Mouse (Mus musculus): Measurements from ENCODE around the gene Spint1. TPM values are rescaled to one million over a fixed set of nuclear protein-coding genes. Genes with fewer than 3 reads are reported as not detected.
A peak's percentile ranks its signal among the peaks of the same experiment; 100 is the strongest.

Spint1 gene
- polyA plus RNA-seq, 1 experiment from 2014 or later = 62.7 TPM

DNA sequence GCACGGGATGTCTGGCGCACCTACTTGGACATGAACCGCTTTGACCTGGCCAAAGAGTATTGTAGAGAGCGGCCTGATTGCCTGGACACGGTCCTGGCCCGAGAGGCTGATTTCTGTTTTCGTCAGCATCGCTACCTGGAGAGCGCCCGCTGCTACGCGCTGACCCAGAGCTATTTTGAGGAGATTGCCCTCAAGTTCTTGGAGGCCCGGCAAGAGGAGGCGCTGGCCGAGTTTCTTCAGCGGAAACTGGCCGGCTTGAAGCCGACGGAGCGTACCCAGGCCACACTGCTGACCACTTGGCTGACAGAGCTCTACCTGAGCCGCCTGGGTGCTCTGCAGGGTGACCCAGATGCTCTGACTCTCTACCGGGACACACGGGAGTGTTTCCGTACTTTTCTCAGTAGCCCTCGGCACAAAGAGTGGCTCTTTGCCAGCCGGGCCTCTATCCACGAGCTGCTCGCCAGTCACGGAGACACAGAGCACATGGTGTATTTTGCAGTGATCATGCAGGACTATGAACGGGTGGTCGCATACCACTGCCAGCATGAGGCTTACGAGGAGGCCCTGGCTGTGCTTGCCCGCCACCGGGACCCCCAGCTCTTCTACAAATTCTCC lies 56.7 kb downstream of the Spint1 start:
- 94% methylated on average over 34 of the region's 34 CpGs for WGBS
- ATAC-seq (replicated peaks; ENCODE audit: low FRiP score, low read depth) (no peak), DNase-seq (ENCODE audit: low spot score) (no peak)
- H3K4me2 ChIP-seq (ENCODE audit: low read length) = no peak overlapping the region
- no peak overlapping the region for H3K27ac ChIP-seq
- no peak overlapping the region for H3K9ac ChIP-seq (ENCODE audit: low read depth, low read length)
- TF ChIP-seq CTCF (IDR thresholded peaks at IDR 0.05; ENCODE audit: low read depth) = no peak
- H3K4me3 ChIP-seq (replicated peaks; ENCODE audit: low read depth, low read length) = no peak overlapping the region
- peaks cover 57% of the 10 kb centered on the region for H3K36me3 ChIP-seq (ENCODE audit: insufficient read depth, low read length)
- H3K4me1 ChIP-seq (replicated peaks; ENCODE audit: insufficient read depth, low read length) = 0 out of 2 replicates have a peak, but pooled peaks cover 4% of the 10 kb centered on the region
- H3K27me3 ChIP-seq (ENCODE audit: insufficient read depth, low read length) = no peaks in the 10 kb centered on the region
- no peaks in the 10 kb centered on the region for H3K9me3 ChIP-seq (replicated peaks; ENCODE audit: low read length)

DNA sequence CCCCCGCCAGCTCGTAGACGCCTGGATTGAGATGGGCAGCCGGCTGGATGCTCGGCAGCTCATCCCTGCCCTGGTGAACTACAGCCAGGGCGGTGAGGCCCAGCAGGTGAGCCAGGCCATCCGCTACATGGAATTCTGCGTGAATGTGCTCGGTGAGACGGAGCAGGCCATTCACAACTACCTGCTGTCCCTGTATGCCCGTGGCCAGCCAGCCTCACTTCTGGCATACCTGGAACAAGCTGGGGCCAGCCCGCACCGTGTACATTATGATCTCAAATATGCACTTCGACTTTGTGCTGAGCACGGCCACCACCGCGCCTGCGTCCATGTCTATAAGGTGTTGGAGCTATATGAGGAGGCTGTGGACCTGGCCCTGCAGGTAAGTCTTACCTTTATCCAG lies 57.2 kb downstream of the Spint1 start:
- no peaks in the 10 kb centered on the region for H3K9me3 ChIP-seq (replicated peaks; ENCODE audit: low read length)
- 90% methylated on average over 18 of the region's 18 CpGs for WGBS
- H3K27ac ChIP-seq = no peak overlapping the region
- H3K4me2 ChIP-seq (ENCODE audit: low read length) = no peak overlapping the region
- DNase-seq (ENCODE audit: low spot score) = no peak
- TF ChIP-seq CTCF (IDR thresholded peaks at IDR 0.05; ENCODE audit: low read depth) = no peak
- ATAC-seq (replicated peaks; ENCODE audit: low FRiP score, low read depth) = no peak
- no peak overlapping the region for H3K9ac ChIP-seq (ENCODE audit: low read depth, low read length)
- H3K4me3 ChIP-seq (replicated peaks; ENCODE audit: low read depth, low read length) = no peak overlapping the region
- H3K36me3 ChIP-seq (ENCODE audit: insufficient read depth, low read length) = peaks cover 57% of the 10 kb centered on the region
- no peaks in the 10 kb centered on the region for H3K27me3 ChIP-seq (ENCODE audit: insufficient read depth, low read length)
- H3K4me1 ChIP-seq (replicated peaks; ENCODE audit: insufficient read depth, low read length) = peaks cover 3% of the 10 kb centered on the region; the same call in 1 of the 2 replicates

DNA sequence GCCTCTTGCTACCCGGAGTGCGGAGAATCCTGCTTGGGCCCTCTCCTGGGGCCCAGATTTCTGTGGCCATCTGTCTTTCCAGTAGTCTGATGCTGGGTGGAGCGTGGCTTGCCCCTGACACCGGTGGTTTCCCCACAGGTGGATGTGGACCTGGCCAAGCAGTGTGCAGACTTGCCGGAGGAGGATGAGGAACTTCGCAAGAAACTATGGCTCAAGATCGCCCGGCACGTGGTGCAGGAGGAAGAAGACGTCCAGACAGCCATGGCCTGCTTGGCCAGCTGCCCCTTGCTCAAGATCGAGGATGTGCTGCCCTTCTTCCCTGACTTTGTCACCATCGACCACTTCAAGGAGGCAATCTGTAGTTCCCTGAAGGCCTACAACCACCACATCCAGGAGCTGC lies 59.6 kb downstream of the Spint1 start:
- H3K4me1 ChIP-seq (replicated peaks; ENCODE audit: insufficient read depth, low read length) = peaks cover 11% of the 10 kb centered on the region
- no peaks in the 10 kb centered on the region for H3K9me3 ChIP-seq (replicated peaks; ENCODE audit: low read length)
- DNase-seq (ENCODE audit: low spot score) = no peak
- peaks cover 47% of the 10 kb centered on the region for H3K36me3 ChIP-seq (ENCODE audit: insufficient read depth, low read length)
- H3K27me3 ChIP-seq (ENCODE audit: insufficient read depth, low read length) = no peaks in the 10 kb centered on the region
- no peak overlapping the region for H3K4me3 ChIP-seq (replicated peaks; ENCODE audit: low read depth, low read length)
- no peak for TF ChIP-seq CTCF (IDR thresholded peaks at IDR 0.05; ENCODE audit: low read depth)
- H3K27ac ChIP-seq = no peak overlapping the region
- no peak overlapping the region for H3K9ac ChIP-seq (ENCODE audit: low read depth, low read length)
- WGBS = 86% methylated on average over 12 of the region's 12 CpGs
- H3K4me2 ChIP-seq (ENCODE audit: low read length) = no peak overlapping the region
- ATAC-seq (replicated peaks; ENCODE audit: low FRiP score, low read depth) = no peak

- H3K4me1 ChIP-seq (replicated peaks; ENCODE audit: insufficient read depth, low read length) = peaks cover 11% of the 10 kb centered on the region
- no peak overlapping the region for H3K9ac ChIP-seq (ENCODE audit: low read depth, low read length)
- no peak overlapping the region for H3K4me2 ChIP-seq (ENCODE audit: low read length)
- no peak overlapping the region for H3K4me3 ChIP-seq (replicated peaks; ENCODE audit: low read depth, low read length)
- no peak for ATAC-seq (replicated peaks; ENCODE audit: low FRiP score, low read depth)
- H3K27ac ChIP-seq = no peak overlapping the region
- WGBS = 92% methylated on average over 19 of the region's 19 CpGs
- TF ChIP-seq CTCF (IDR thresholded peaks at IDR 0.05; ENCODE audit: low read depth) = no peak
- no peak for DNase-seq (ENCODE audit: low spot score)
- H3K27me3 ChIP-seq (ENCODE audit: insufficient read depth, low read length) = no peaks in the 10 kb centered on the region
- no peaks in the 10 kb centered on the region for H3K9me3 ChIP-seq (replicated peaks; ENCODE audit: low read length)
- H3K36me3 ChIP-seq (ENCODE audit: insufficient read depth, low read length) = peaks cover 41% of the 10 kb centered on the region
These were observed 60.3 kb downstream of the Spint1 start for GRCm38 (mm10) chr2:119297506-119297905.

DNA sequence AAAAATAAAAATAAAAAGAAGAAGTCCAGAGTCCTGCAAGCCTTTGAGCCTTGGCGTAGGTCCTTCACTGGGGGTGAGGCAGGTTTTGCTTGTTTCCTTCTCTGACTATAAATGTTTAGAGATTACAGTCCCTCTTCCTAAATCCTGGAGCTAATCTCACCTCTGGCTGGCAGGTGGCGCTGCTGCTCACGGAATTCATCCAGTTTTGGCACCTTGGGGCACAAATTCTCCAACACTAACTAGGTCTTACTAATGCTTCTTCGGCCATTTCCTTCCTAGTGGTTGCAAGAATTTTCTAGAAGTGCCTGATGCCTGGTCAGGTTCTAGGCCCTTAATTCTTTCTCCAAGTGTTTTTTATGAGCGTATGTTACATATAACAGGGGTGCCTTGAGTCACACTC lies 61.2 kb downstream of the Spint1 start:
- peak; percentile 83 for TF ChIP-seq CTCF (IDR thresholded peaks at IDR 0.05; ENCODE audit: low read depth)
- peak overlapping the region; percentile 27; the same call in 1 of the 2 replicates for H3K27ac ChIP-seq
- no peak overlapping the region for H3K4me2 ChIP-seq (ENCODE audit: low read length)
- H3K36me3 ChIP-seq (ENCODE audit: insufficient read depth, low read length) = peaks cover 34% of the 10 kb centered on the region
- H3K4me3 ChIP-seq (replicated peaks; ENCODE audit: low read depth, low read length) = no peak overlapping the region
- no peak overlapping the region for H3K9ac ChIP-seq (ENCODE audit: low read depth, low read length)
- 44% methylated on average over 5 of the region's 5 CpGs for WGBS
- H3K27me3 ChIP-seq (ENCODE audit: insufficient read depth, low read length) = no peaks in the 10 kb centered on the region
- peaks cover 11% of the 10 kb centered on the region for H3K4me1 ChIP-seq (replicated peaks; ENCODE audit: insufficient read depth, low read length)
- ATAC-seq (replicated peaks; ENCODE audit: low FRiP score, low read depth) (no peak), DNase-seq (ENCODE audit: low spot score) (peak; percentile 84)
- no peaks in the 10 kb centered on the region for H3K9me3 ChIP-seq (replicated peaks; ENCODE audit: low read length)

- Histone ChIP-seq H3K4me1 (replicated peaks; ENCODE audit: insufficient read depth, low read length) (peaks cover 11% of the 10 kb centered on the region), H3K4me2 (ENCODE audit: low read length) (no peak overlapping the region), H3K27me3 (ENCODE audit: insufficient read depth, low read length) (no peaks in the 10 kb centered on the region), H3K4me3 (replicated peaks; ENCODE audit: low read depth, low read length) (no peak overlapping the region), H3K27ac (peak overlapping the region; percentile 27; the same call in 1 of the 2 replicates), H3K36me3 (ENCODE audit: insufficient read depth, low read length) (peaks cover 29% of the 10 kb centered on the region), H3K9ac (ENCODE audit: low read depth, low read length) (no peak overlapping the region), H3K9me3 (replicated peaks; ENCODE audit: low read length) (no peaks in the 10 kb centered on the region)
- 86% methylated on average over 2 of the region's 2 CpGs for WGBS
- no peak for TF ChIP-seq CTCF (IDR thresholded peaks at IDR 0.05; ENCODE audit: low read depth)
- ATAC-seq (replicated peaks; ENCODE audit: low FRiP score, low read depth) (no peak), DNase-seq (ENCODE audit: low spot score) (no peak)
These were observed 61.7 kb downstream of the Spint1 start for GRCm38 (mm10) chr2:119298839-119299238.

Other genes with a start within 250 kb of the Spint1 start
- 29.9 and 30.1 TPM in 2 replicates for gene Ccdc32, start 208.0 kb upstream of the Spint1 start, polyA plus RNA-seq (2015; fragmentation: Nextera tagmentation; extraction: Ambion mirVana)
- gene Rpusd2, start 202.6 kb upstream of the Spint1 start, polyA plus RNA-seq (2015; fragmentation: Nextera tagmentation; extraction: Ambion mirVana) = 2.8 and 3.1 TPM in 2 replicates
- 25.6 and 26.0 TPM in 2 replicates for gene Knl1, start 190.2 kb upstream of the Spint1 start, polyA plus RNA-seq (2015; fragmentation: Nextera tagmentation; extraction: Ambion mirVana)
- 17.0 and 22.4 TPM in 2 replicates for gene Rad51, start 124.6 kb upstream of the Spint1 start, polyA plus RNA-seq (2015; fragmentation: Nextera tagmentation; extraction: Ambion mirVana)
- gene Rmdn3, start 80.3 kb upstream of the Spint1 start, polyA plus RNA-seq (2015; fragmentation: Nextera tagmentation; extraction: Ambion mirVana) = 35.0 and 36.2 TPM in 2 replicates
- 33.9 and 35.0 TPM in 2 replicates for gene Gchfr, start 69.6 kb upstream of the Spint1 start, polyA plus RNA-seq (2015; fragmentation: Nextera tagmentation; extraction: Ambion mirVana)
- 0.27 and 0.33 TPM in 2 replicates for gene Gm14137, start 62.9 kb upstream of the Spint1 start, polyA plus RNA-seq (2015; fragmentation: Nextera tagmentation; extraction: Ambion mirVana)
- 41.9 and 44.0 TPM in 2 replicates for gene Zfyve19, start 28.7 kb upstream of the Spint1 start, polyA plus RNA-seq (2015; fragmentation: Nextera tagmentation; extraction: Ambion mirVana)
- 15.1 and 16.8 TPM in 2 replicates for gene Dnajc17, start 28.6 kb upstream of the Spint1 start, polyA plus RNA-seq (2015; fragmentation: Nextera tagmentation; extraction: Ambion mirVana)
- 1.0 and 1.5 TPM in 2 replicates for gene Ppp1r14d, start 7.5 kb upstream of the Spint1 start, polyA plus RNA-seq (2015; fragmentation: Nextera tagmentation; extraction: Ambion mirVana)
- gene Rhov, start 33.9 kb downstream of the Spint1 start, polyA plus RNA-seq (2015; fragmentation: Nextera tagmentation; extraction: Ambion mirVana) = 3.5 and 3.6 TPM in 2 replicates
- gene Vps18, start 51.4 kb downstream of the Spint1 start, polyA plus RNA-seq (2015; fragmentation: Nextera tagmentation; extraction: Ambion mirVana) = 13.4 and 15.0 TPM in 2 replicates
- gene Dll4, start 88.4 kb downstream of the Spint1 start, polyA plus RNA-seq (2015; fragmentation: Nextera tagmentation; extraction: Ambion mirVana) = 7.9 and 8.4 TPM in 2 replicates
- 0.64 and 0.83 TPM in 2 replicates for gene Chac1, start 113.9 kb downstream of the Spint1 start, polyA plus RNA-seq (2015; fragmentation: Nextera tagmentation; extraction: Ambion mirVana)
- gene Ino80, start 240.3 kb downstream of the Spint1 start, polyA plus RNA-seq (2015; fragmentation: Nextera tagmentation; extraction: Ambion mirVana) = 3.5 TPM in 2 replicates

Data from kidney, postnatal 0 days (tissue).